Mouse (Mus musculus): ENCODE results near the gene Nemp1.
A peak's percentile ranks its signal among the peaks of the same experiment; 100 is the strongest.

Gene Nemp1

DNA sequence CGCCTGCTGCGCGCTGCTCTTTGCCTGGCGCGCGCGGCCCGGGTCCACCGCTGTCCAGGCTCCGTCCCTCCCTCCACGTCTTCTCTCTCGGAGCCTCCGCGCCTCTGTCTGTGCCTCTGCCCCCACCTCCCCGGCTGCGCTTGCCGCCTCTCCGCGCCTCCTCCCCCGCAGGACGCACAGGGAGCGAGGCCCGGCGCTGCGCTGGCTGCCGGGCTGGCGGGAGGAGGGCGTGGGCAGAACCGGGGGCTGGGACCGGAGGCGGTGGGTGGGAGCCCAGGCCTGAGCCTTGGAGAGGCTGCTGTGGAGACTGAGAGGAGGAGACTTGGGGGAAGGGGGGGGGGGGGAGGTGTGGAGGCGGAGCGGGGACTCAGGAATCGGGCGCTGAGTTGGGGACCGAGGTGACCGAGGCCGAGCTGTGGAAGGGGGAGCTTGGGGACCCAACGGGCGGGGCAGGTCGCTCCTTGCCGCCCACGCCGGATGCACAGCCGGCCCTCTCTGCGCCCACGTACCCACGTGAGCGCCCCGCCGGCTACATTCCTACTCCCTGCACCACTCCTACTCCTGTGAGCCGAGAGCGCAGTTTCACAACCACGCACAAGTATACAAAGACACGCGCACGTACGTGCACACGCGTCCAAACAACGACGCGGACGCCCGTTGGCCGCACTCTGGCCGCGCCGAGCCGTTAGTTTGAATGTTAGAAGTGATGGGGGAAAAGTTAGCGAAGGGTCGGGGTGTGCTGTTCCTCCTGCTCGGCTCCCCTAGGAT is at the start of gene Nemp1:
Nemp1 (plus strand) TSS at position 401 of the 768 bp plus-strand sequence.
- DNase-seq (ENCODE audit: low spot score in 2 of 2) = peak in 1 of 2 experiments; percentile 79

DNA sequence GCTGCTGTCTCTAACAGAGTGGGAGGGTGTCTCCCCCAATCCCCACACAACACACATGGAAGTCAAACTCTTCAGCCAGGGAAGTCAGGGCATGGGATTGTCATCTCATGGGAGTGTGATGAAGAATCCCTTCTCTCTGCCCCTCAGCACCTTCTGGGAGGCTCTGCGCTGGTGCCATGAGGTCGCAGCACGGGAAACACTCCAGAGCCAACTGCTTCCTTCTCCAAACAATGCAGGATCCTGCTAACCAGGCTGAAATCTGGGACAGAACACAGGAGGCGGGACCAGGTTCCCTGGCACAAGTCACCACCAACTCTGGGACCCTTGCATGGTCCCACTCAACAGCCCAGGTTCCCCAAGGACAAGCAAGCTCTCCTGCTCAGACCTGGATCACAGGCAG is 49.4 kb upstream of the Nemp1 start:
- DNase-seq (ENCODE audit: low spot score in 2 of 2) = peak in 1 of 2 experiments; percentile 24

DNA sequence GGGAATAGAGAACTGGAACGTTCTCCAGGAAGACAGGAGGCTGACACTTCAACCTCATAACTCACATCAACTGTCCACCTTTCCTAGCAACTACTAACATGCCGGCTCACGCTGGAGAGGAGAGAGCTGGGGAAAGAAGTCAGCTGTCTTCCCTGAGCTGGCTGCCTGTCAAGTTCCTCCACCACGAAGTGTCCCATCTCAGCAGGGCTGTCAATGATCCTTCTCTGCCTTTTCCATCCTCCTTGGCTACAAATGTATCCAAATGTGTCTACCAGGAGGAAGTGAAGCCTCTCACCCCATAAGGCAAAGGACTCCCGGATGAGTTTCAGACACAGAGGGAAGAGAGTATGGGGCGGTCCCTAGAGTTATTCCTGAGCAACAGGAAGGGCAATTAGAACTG is 48.5 kb upstream of the Nemp1 start:
- DNase-seq (ENCODE audit: low spot score in 2 of 2) = peak in 1 of 2 experiments; percentile 28

DNA sequence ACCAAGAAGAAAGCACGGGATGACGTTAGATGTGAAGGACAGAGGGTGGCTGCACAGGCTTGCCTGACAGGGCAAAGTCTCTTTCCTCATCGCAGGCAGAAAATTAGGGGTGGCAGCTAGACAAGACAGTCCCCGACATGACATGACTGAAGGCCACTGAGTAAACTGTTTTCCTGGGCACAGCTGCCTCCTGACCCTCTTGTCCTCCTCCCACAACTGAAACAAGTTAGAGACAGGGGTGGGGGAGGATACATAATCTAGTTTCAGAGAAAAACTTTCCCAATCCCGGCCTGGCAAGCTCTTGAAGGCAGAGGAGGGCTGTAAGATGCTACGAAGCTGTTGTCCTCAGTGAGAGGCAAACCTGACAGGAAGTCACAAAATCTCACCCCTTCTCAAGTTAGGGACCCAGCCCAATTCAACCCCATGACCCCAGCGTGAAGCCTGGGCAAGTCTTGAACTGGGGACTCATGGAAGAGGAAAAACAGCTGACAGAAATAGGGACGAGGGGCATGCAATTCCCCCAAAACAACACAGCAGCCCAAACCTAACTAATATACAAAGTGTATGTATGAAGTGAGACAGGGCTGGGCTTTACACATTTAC is 47.5 kb upstream of the Nemp1 start:
- DNase-seq (ENCODE audit: low spot score in 2 of 2) = no peak

DNA sequence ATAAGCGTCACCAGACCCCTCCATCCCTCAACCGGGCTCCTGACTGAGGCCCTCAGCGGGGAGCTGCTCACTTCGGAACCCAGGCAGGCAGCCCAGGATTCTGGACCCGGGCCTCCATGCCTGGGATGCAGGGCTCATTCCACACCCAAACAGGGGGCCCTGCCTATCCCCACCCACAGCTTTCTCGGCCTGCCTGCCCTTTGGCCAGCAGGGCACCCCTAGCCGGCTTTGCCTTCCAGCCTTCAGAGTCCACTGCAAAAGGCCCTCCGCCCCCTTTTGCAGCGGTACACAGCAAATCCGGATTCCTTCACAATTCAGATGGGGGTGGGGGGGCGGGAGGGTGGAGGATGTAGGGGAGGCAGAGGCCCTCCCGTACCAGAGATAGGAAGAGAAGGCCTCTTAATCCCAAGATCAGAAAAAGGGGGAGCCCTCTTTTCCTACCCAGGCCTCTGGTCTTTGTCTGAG is 46.7 kb upstream of the Nemp1 start:
- peak in 1 of 2 experiments; percentile 28 for DNase-seq (ENCODE audit: low spot score in 2 of 2)

DNA sequence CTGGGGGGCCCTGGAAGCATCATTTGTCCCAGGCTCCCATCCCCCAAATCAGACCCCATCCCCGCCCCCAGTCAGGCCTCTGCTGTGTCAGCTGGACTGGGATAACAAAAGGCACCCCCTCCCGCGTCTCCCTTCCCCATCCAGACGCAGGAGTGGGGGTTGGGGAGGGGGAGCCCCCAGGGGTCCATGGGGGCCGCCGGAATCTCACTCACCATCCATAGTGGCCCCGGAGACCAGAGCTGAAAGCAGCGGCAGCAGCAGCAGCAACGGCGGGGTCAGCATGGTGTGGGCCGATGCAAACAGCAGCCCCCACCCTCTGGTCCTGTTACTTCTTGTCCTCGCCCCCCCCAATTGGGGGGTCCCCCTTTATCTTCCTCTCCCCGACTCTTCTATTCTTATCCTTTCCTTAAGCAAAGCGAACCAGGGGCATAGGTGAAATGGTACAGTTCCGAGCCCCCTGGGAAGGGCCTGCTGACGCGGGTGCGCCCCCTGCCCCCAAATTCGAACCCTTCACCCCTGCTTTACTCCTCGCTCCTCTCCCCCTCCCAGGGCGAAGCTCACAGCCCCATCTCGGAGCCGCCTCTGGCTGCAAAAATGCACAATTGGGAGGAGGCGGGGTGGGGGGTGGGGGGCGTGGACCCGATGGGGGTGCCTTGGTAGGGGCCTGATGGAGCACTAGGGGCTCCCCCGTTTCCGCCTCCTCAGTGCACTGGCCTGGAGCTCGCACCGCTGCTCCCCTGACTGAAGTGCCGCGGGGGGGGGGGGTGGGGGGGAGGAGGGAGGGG is 46.1 kb upstream of the Nemp1 start, which contains the start of gene Lrp1:
Lrp1 (minus strand) TSS at position 743 of the 785 bp plus-strand sequence.
- peak in 1 of 2 experiments; percentile 35 for DNase-seq (ENCODE audit: low spot score in 2 of 2)

DNA sequence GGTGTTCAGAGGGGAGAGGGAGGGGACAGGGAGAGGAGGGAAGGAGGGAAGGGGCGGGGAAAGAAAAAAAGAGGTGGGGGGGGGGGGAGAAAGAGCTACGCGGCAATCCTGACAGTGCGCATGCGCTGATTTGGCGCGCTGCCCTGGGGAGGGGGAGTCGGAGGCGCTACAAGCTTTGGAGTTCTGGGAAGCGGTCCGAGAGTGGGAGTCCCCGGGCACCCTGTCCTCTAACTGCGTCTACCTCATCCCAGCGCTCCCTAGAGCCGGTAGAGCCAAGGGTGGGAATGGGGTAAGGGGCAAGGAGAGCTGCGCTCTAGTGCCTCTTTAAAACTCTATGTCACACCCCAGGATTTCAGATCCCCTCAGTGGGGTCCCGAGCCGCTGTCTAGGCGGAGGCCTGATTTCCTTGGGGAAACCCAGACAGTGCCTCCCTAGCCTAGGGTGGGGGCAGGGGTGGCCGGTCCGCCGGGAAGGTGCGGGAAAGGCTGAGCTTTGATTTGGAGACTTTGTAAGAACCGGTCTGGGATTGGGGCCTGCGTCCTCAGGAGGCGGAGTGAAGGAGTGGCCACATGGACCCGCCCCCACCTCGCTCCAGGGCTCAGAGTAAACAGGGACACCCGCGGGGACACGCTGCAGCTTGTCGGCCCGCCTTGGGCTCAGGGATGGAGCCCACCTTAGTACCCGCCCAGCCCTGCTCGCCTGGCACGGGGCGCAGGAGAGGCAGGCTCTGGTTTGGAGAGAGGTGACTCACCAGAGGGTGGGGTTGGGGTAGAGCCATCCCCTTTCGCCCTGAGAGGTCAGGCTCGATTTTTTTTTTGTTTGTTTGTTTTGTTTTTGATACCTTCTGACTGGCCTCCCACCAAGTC is 45.3 kb upstream of the Nemp1 start:
- DNase-seq (ENCODE audit: low spot score in 2 of 2) = peak; percentile 68 to 89

DNA sequence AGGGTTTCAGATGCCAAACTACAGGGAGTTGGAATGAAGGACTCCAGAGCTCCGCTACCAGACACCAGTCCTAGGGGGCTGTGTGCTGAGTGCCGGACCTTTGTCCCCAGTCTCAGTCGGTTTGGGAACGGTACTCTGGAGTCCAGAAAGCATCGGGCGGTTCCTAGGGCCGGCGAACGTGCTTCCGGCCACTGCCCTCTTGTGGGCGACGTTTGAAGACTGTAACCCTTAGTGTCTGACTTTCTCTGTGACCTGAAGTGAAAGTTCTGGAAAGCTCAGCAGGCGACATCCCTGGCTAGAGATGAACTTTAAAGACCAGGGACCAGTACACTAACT is 44.7 kb upstream of the Nemp1 start:
- DNase-seq (ENCODE audit: low spot score in 2 of 2) = peak in 1 of 2 experiments; percentile 51

DNA sequence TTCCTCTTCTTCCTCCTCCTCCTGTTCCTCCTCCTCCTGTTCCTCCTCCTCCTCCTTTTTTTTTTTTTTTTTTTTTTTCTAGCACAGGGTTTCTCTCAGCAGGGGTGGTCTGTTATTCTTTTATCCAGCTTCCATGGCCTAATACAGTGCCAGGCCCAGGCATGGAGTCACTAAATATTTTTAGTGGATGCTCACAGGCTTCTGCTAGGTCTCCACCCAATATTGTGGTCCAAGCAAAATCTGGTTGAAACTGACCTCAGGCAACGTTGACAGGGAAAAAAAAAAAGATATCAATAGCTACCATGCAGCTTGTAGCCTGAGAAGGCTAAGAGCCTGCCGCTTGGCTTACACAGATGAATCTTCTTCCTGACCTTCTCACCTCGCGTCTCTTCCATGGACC is 44.0 kb upstream of the Nemp1 start:
- DNase-seq (ENCODE audit: low spot score in 2 of 2) = no peak

DNA sequence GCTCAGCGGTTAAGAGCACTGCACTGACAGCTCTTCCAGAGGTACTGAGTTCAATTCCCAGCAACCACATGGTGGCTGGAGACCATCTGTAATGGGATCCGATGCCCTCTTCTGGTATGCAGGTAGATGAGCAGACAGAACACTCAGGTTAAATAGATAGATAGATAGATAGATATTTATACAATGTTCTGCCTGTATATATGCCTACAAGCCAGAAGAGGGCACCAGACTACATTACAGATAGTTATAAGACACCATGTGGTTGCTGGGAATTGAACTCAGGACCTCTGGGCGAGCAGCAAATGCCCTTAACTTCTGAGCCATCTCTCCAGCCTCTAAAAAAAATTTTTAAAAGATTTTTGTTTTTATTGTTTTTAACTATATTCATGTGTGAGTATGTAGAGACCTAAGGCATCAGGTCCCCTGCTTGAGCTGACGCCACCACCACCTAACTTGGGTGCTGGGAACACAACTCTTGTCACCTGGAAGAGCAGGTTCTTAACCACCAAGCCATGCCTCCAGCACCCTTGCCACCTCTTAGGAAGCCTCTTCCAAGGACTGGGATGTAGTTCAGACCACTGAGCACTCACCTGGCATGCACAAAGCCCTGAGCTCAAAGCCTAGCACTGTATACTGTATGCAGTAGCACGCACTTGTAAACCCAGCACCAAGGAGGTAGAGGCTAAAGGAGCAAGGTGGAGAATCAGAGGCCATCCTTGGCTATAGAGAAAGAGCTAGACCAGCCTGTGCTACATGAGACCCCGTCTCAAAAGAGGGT is 43.1 kb upstream of the Nemp1 start:
- DNase-seq (ENCODE audit: low spot score in 2 of 2) = no peak

DNA sequence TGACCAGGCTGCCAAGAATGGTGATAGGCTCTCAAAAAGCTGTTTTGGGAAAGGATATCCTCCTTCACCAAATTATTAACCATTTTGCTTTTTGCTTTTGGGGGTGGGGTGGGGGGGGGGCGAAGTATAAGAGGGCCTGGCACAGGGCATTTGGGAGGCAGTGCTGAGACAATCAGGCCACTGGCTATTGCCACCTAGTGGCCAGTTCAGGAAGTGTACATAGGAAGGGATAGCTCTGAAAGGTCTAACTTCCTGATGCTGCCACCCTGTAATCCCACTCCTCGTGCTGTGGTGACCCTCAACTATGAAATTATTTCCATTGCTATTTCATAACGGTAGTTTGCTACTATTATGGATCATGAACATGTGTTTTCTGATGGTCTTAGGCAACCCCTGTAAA is 40.3 kb upstream of the Nemp1 start:
- peak in 1 of 2 experiments; percentile 45 for DNase-seq (ENCODE audit: low spot score in 2 of 2)

DNA sequence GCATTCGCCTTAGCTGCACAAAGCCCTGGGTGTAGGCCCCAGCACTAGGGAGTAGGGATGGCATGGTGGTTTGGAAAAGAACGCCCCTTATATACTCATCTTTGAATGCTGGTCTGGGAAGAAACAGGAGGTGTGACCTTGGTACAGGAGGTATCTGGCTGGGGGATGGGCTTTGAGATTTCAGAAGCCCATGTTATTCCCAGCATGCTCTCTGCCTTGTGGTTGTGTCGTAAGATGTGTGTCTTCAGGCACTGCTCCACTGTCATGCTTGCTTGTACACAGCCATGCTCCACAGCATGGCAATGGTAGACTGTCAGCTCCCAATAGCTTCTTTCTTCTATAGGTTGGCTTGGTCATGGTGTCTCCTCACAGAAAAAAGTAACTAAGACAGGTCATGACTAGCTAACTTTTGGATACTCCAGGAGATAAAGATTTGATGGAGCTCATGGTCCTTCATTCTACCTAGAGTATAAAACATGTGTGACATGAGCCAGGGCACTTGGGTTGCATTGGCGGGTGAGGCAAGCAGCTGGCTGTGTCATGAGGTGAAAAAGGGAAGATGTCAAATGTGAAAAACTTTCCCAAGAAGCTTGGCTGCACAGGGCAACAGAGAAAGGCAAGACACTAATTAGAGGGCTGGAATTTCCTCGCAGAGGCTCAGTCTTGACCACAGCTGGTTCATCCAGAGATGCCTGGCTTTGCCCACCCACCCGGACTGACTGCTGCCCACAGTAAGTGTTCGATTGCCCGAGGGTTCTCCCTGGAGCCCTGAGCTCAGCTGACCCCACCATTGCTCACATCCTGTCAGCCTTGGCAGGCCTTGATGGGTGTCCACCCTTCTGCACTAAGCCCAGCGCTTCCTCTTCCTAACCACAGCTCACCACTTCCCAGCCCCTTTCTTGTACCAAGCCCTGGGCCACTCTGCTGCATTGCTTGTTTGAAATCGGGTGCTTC is 35.2 kb upstream of the Nemp1 start:
- peak in 1 of 2 experiments; percentile 13 for DNase-seq (ENCODE audit: low spot score in 2 of 2)

DNA sequence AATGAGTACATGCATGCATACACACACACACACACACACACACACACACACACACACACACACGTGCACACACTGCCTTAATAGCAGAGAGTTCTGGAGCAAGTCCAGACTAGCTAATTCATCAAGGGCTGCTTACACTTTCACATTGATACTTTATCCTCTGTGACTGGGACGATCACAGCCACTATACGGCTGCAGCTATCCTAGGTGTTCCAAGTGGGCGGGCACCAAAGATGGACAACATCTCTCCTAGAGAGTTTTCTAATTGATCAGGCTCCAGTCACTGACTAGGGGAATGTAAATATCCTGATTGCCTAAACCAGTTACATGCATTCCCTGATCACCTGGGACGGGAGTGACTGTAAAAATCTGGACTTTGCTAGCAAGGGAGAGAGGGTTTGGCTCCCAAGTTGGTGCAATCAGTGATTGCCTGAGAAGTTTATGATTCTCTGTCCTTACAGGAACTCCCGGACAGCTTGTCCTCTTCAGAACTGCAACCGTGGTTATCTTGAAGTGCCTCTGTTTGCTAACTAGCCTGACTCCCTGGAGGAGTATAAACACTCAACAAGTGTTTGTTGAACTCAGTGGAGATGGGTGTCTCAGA is 33.9 kb upstream of the Nemp1 start:
- no peak for DNase-seq (ENCODE audit: low spot score in 2 of 2)

DNA sequence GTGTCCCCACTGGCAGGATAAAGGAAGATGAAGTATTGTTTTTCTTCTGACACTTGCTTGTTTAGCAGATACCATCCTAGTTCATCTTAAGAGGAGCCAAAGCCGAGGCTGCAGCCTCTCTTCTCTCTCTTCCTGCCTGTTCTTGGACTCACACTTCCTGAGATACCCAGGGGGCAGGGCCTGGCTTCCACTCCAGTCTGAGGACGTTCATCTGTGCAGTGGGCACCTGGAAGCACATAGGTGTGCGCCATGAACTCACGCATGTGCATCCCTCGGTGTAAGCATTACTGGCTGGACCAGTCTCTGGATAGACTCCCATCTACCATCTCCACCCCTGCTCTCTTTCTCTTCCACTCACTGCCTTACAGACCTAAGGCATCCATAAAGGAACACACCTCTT is 26.3 kb upstream of the Nemp1 start:
- DNase-seq (ENCODE audit: low spot score in 2 of 2) = no peak

DNA sequence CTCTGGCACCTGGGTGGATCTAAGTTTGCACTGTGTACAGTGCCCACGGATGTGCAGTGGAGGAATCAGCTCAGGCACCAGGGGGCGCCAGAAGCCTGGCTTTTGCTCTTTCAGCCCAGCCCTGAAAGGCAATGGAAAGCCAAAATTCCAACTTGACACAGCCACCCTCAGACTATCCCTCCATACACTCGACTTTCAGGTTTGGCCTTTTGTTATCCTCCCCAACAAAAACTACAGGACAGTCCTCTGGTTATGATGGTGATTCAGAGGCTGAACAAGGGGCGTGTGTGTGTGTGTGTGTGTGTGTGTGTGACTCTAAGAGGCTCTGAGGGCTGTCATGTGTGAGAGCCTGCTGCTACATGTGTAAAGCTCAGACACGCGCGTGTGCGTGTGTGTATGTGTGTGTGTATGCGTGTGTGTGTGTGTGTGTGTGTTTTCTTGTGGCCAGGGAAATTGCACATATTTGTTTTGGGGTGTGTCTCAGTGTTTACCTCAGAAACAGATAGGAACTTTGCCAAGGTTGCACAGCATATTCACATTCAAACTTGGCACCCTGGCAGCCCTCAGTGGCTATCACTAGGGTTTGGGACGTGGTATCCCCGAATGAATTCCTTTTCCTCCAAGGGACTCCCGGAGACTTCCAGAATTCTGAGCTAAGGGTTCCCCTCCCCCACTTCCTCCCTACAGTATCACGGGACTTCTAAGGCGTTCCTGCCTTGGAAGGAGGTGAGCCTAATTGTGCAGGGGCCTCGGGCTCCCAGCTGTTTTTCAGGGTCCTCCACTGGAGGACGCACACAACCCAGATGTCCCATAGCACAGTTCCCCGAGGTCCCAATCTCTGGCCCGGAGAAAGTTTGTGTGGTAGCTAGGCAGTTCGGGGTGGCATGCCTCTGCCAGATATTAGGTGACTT is 24.6 kb upstream of the Nemp1 start:
- DNase-seq (ENCODE audit: low spot score in 2 of 2) = peak in 1 of 2 experiments; percentile 87

DNA sequence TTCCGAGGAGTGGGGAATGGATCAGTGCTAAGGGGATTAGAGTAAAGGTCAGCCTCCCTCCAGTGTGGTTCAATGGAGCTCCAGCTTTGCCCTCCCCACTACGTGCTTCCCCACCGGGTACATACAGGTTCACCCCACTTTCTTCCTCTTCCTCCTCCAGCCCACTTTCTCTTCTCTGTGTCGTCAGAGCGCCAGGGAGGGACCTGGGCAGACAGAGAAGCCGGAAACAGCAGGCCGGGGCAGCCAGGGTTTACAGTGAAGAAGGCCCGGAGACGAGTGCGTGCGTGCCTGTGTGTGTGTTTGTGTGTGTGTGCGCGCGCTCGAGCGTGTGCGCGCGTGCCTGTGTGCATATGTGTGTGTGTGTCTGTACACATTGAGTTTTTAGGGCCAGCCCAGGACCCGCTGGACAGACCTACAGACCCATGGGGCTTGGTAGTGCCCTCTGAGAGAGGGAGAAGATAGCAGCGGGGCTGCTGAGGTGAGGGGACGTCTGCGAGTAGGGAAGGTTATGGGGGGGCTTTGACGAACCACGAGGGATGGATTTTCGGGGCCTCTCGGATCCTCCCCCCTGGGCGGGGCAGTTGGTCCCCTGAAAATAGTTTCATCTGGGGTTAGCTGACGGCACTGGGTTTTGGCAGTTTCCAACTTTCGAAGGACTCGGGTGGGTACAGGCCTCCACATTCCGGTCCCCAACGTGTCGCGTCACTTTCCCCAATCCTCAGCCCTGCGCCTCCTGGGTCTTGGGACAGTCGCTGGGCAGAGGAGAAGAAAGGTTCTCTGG is 23.7 kb upstream of the Nemp1 start, which contains the start of gene Stat6:
Stat6 (plus strand) TSS at position 215 of the 781 bp plus-strand sequence.
- peak in 1 of 2 experiments; percentile 36 for DNase-seq (ENCODE audit: low spot score in 2 of 2)

Data from left cerebral cortex, adult 9 months (tissue).